Mouse (Mus musculus): ENCODE measurements at regions not wholly inside any gene's neighbourhood (a gene's known extent, or its start where the extent isn't known, plus 50 kb on each side); places are given as distances from the start of the nearest gene placed in this dataset.
"Not testable (repeated sequence)": the region's sequence is repeated elsewhere in the genome, so short reads cannot be mapped to it uniquely, and the experiment has no call there.

DNA sequence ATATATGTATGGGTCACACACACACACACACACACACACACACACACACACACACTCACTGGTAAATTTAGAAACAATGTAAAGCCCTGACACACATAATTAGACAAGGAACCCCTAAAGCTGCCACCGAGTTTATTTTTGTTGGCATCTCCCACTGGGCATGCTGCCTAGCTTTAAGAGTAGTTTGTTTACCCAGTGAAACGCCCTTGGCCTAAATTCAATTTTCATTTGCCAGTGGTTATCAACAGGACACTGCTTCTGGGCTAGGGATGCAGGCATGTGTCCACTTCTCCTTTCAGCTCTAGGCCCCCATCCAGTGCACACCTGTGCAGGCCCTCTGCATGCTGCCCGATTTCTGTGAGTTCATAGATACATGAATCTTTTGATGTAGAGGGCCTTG lies 73.7 kb upstream of the 1110032F04Rik start:
- 78% methylated on average over 3 of the region's 3 CpGs for WGBS
- Histone ChIP-seq H3K4me2 (no peak overlapping the region), H3K9ac (replicated peaks) (no peak overlapping the region), H3K9me3 (peaks cover 2% of the 10 kb centered on the region; the same call in 1 of the 2 replicates), H3K27me3 (no peaks in the 10 kb centered on the region), H3K36me3 (no peaks in the 10 kb centered on the region), H3K27ac (no peak overlapping the region), H3K4me3 (replicated peaks) (no peak overlapping the region), H3K4me1 (replicated peaks) (no peaks in the 10 kb centered on the region)
- ATAC-seq (ENCODE audit: insufficient number of reproducible peaks, insufficient read depth, low FRiP score, low TSS enrichment, low read depth), result no peak

DNA sequence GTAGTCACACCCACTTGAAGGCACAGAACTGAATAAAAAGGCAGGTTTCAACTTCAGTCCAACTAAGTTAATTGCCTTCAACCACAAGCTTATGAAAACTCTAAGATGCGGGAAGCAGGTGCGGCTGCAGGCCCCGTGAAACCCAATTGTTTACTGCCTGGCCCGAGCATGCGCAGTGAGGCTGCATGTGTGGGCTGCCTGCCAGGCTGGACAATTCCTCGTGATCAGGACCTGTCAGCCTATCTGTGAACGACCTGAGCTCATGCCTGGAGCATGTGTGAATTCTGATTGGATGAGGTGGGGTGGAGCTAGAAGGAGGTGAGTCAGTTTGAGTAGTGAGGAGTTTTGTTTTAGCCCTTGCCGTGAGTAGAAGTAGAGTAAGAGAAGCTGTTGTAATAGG lies 71.0 kb upstream of the 1110032F04Rik start:
- H3K9ac ChIP-seq (replicated peaks); H3K27ac ChIP-seq; H3K4me3 ChIP-seq (replicated peaks); H3K27me3 ChIP-seq; H3K36me3 ChIP-seq; ATAC-seq (ENCODE audit: insufficient number of reproducible peaks, insufficient read depth, low FRiP score, low TSS enrichment, low read depth); H3K4me1 ChIP-seq (replicated peaks); H3K4me2 ChIP-seq: not testable (repeated sequence)
- WGBS, result 69% methylated on average over 8 of the region's 8 CpGs
- peaks cover 10% of the 10 kb centered on the region; the same call in 1 of the 2 replicates for H3K9me3 ChIP-seq

DNA sequence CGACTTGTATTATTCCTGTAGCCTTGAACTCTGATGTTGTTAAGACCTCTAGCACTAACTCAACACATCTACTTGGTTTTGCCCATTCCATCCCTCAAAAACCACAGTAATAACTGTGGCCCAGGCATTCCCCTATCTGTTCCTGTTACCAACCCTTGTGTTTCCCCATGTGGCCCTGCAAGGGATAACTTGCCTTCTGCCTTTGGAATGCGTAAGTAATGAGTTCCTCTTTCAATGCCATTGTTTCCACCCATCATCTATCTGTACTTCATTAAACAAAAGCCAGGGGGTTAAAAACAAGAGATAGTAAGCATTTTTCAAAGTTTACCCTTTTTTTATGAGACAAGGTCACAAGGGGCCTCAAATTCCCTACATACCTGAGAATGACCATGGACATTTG lies 60.5 kb upstream of the 1110032F04Rik start:
- Histone ChIP-seq H3K4me2 (no peak overlapping the region), H3K27me3 (no peaks in the 10 kb centered on the region), H3K4me1 (replicated peaks) (no peaks in the 10 kb centered on the region), H3K36me3 (no peaks in the 10 kb centered on the region), H3K9ac (replicated peaks) (no peak overlapping the region), H3K9me3 (no peaks in the 10 kb centered on the region), H3K4me3 (replicated peaks) (no peak overlapping the region), H3K27ac (no peak overlapping the region)
- no peak for ATAC-seq (ENCODE audit: insufficient number of reproducible peaks, insufficient read depth, low FRiP score, low TSS enrichment, low read depth)
- 87% methylated on average over 2 of the region's 2 CpGs for WGBS

DNA sequence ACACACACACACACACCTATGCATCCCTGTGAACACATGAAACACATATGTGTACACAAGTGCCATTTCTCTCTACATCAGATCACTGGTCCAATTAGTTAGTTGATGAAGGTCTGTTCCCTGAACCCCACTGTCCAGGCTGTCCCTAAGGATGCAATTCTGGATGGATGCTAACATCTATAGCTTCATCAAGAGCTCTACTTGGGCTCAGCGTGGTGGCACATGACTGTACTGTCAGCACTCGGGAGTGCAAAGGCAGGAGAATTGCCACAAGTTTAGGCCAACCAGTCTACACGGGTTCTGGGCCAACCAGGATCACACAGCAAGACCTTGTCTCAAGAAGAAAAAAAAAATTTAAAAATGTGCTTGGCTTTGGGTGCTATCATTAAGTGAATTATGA lies 55.9 kb upstream of the 1110032F04Rik start:
- 83% methylated on average over 3 of the region's 3 CpGs for WGBS
- Histone ChIP-seq H3K9me3 (no peaks in the 10 kb centered on the region), H3K27me3 (no peaks in the 10 kb centered on the region), H3K27ac (no peak overlapping the region), H3K4me1 (replicated peaks) (no peaks in the 10 kb centered on the region), H3K9ac (replicated peaks) (no peak overlapping the region), H3K4me3 (replicated peaks) (no peak overlapping the region), H3K4me2 (no peak overlapping the region), H3K36me3 (no peaks in the 10 kb centered on the region)
- no peak for ATAC-seq (ENCODE audit: insufficient number of reproducible peaks, insufficient read depth, low FRiP score, low TSS enrichment, low read depth)

DNA sequence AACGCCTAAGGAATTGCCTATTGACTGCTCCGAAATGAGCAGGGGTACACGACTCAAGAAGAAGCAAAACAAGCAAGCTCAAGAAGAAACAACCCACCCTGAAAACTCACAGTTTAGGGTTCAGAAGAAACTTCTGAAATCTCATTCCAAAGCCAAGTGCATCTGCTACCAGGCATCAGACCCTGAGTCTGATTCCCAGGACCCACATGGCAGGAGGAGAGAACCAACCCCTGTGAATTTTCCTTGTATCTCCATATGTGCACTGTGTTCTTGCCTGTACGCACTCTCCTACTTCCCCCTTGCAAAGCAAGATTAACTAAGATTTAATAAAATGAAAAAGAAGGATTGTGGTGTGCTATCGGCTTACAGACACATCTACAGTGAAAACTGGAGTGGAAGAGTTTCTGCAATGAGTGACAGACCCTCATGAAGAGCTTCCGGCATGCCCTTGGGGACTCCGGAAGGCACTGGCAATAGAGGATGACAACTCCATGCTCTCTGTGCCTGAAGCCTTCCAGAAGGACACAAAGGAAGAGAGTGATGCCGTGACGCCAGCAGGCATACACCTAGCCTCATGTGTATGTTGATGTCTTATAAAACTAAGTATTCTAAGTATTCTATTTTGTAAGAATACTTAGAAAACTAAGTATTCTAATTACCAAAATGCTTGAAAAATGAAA lies 55.2 kb upstream of the 1110032F04Rik start:
- WGBS, result 88% methylated on average over 9 of the region's 9 CpGs
- Histone ChIP-seq H3K27me3 (no peaks in the 10 kb centered on the region), H3K4me2 (no peak overlapping the region), H3K36me3 (no peaks in the 10 kb centered on the region), H3K27ac (no peak overlapping the region), H3K4me1 (replicated peaks) (no peaks in the 10 kb centered on the region), H3K9ac (replicated peaks) (no peak overlapping the region), H3K4me3 (replicated peaks) (no peak overlapping the region), H3K9me3 (no peaks in the 10 kb centered on the region)
- no peak for ATAC-seq (ENCODE audit: insufficient number of reproducible peaks, insufficient read depth, low FRiP score, low TSS enrichment, low read depth)

DNA sequence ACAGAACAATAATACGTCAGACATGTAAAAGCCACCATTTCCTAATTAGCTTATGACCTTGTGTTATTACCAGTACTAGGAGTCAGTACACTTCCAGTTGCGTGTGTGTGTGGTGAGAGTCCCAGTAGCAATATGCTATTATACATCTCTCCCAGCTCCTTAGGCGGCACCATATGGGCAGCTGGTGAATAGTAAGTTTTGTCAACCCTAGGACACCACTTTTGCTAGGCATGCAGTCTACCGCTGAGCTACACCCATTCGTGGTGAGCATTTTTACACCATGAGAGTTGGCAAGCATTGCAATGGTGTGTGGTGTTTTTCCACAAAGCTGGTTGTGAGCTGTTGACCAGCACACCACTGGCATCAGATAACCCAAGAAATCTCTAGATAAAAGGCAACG lies 53.8 kb upstream of the 1110032F04Rik start:
- H3K4me1 ChIP-seq (replicated peaks), result no peaks in the 10 kb centered on the region
- no peak overlapping the region for H3K4me2 ChIP-seq
- H3K36me3 ChIP-seq, result no peaks in the 10 kb centered on the region
- H3K9me3 ChIP-seq, result no peaks in the 10 kb centered on the region
- H3K9ac ChIP-seq (replicated peaks), result no peak overlapping the region
- H3K27me3 ChIP-seq, result no peaks in the 10 kb centered on the region
- H3K4me3 ChIP-seq (replicated peaks), result no peak overlapping the region
- H3K27ac ChIP-seq, result no peak overlapping the region
- WGBS, result 90% methylated on average over 6 of the region's 6 CpGs
- no peak for ATAC-seq (ENCODE audit: insufficient number of reproducible peaks, insufficient read depth, low FRiP score, low TSS enrichment, low read depth)

DNA sequence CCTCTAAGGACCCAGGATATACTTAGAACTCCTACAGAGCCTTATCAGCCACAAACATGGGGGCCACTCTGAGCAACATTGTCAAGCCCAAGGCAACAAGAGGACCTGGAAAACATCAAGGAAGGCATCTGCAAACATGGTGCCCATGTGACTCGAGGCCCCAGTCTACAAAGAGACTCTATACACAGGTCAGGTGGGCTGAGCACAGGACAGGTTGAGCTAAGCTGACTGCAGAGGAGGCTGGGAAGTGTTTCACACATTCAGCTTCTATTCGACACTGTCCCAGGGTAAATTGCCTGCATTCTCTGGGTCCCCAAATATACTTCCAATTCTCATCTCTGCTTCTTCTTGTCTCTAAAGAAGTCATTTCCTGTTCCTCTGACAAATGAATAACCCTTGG lies 52.1 kb upstream of the 1110032F04Rik start:
- Histone ChIP-seq H3K9ac (replicated peaks) (no peak overlapping the region), H3K4me3 (replicated peaks) (no peak overlapping the region), H3K9me3 (no peaks in the 10 kb centered on the region), H3K27ac (no peak overlapping the region), H3K27me3 (no peaks in the 10 kb centered on the region), H3K36me3 (no peaks in the 10 kb centered on the region), H3K4me1 (replicated peaks) (no peaks in the 10 kb centered on the region), H3K4me2 (no peak overlapping the region)
- ATAC-seq (ENCODE audit: insufficient number of reproducible peaks, insufficient read depth, low FRiP score, low TSS enrichment, low read depth), result no peak
- 61% methylated on average over 2 of the region's 2 CpGs for WGBS

All from limb, embryonic 12.5 days (tissue).